Mouse (Mus musculus) CD4-positive naive resting alpha-beta T cell, adult 76 days (primary cell): ENCODE measurements around the gene Pdia3. TPM values are rescaled to one million over a fixed set of nuclear protein-coding genes. Genes with fewer than 3 reads are reported as not detected.

ENCODE experiments used
- total RNA-seq: library from RNA; stranded (reverse); gene quantifications from one replicate; pipeline ENCODE4 v1.2.4, GENCODE M21; 2023

Pdia3 gene
- total RNA-seq: 153 TPM

GRCm38 (mm10) chr2:121413387-121414042 lies at the start of gene Pdia3, which contains the start of gene Catsper2:
Gene Pdia3 (plus strand): TSS chr2:121413775.
Gene Catsper2 (minus strand): TSS chr2:121413792.

GRCm38 (mm10) chr2:121386961-121387575 lies 26.5 kb upstream of the Pdia3 start, which contains the start of gene Strc:
Gene Strc (minus strand): TSS chr2:121387168.

GRCm38 (mm10) chr2:121444178-121444577 lies 30.6 kb downstream of the Pdia3 start, which contains the start of gene Ell3:
Gene Ell3 (minus strand): TSS chr2:121444278.

GRCm38 (mm10) chr2:121448739-121449535 lies 35.4 kb downstream of the Pdia3 start, which contains the start of gene Serf2:
Gene Serf2 (plus strand): TSS chr2:121449195.

GRCm38 (mm10) chr2:121452990-121453389 lies 39.4 kb downstream of the Pdia3 start, which contains the start of gene Hypk:
Gene Hypk (plus strand): TSS chr2:121453290.

GRCm38 (mm10) chr2:121456692-121457642 lies 43.4 kb downstream of the Pdia3 start, which contains the start of gene Serinc4:
Gene Serinc4 (minus strand): TSS chr2:121456781.

GRCm38 (mm10) chr2:121473301-121474179 lies 60.0 kb downstream of the Pdia3 start, which contains the start of gene Mfap1b:
Gene Mfap1b (minus strand): TSS chr2:121474067.

Other genes starting within 250 kb of the Pdia3 start
- 68.5 TPM for gene Tubgcp4, start 243.1 kb upstream of the Pdia3 start, total RNA-seq
- gene Zscan29, start 242.7 kb upstream of the Pdia3 start, total RNA-seq: 24.7 TPM
- 73.1 TPM for gene Trp53bp1, start 142.4 kb upstream of the Pdia3 start, total RNA-seq
- gene Map1a, start 124.2 kb upstream of the Pdia3 start, total RNA-seq: 0.09 TPM
- 16.9 TPM for gene Ppip5k1, start 58.4 kb upstream of the Pdia3 start, total RNA-seq
- gene Ckmt1, start 56.1 kb upstream of the Pdia3 start, total RNA-seq: not detected
- gene Strc, start 26.6 kb upstream of the Pdia3 start, total RNA-seq: 1.1 TPM
- 3.3 TPM for gene Catsper2, start within 50 bp of the Pdia3 start, total RNA-seq
- 5.5 TPM for gene Ell3, start 30.5 kb downstream of the Pdia3 start, total RNA-seq
- 275 TPM for gene Serf2, start 35.4 kb downstream of the Pdia3 start, total RNA-seq
- gene Hypk, start 39.5 kb downstream of the Pdia3 start, total RNA-seq: 44.1 TPM
- 0.67 TPM for gene Serinc4, start 43.0 kb downstream of the Pdia3 start, total RNA-seq
- gene Mfap1b, start 60.3 kb downstream of the Pdia3 start, total RNA-seq: 41.8 TPM
- 48.4 TPM for gene Mfap1a, start 92.9 kb downstream of the Pdia3 start, total RNA-seq
- 14.7 TPM for gene Wdr76, start 92.9 kb downstream of the Pdia3 start, total RNA-seq